Mouse (Mus musculus): Measurements from ENCODE around the gene Ubqln4. TPM values are rescaled to one million over a fixed set of nuclear protein-coding genes. Genes with fewer than 3 reads are reported as not detected.
A peak's percentile ranks its signal among the peaks of the same experiment; 100 is the strongest.

The Ubqln4 gene
- polyA plus RNA-seq, 1 experiment from 2014 or later: 47.8 TPM

DNA sequence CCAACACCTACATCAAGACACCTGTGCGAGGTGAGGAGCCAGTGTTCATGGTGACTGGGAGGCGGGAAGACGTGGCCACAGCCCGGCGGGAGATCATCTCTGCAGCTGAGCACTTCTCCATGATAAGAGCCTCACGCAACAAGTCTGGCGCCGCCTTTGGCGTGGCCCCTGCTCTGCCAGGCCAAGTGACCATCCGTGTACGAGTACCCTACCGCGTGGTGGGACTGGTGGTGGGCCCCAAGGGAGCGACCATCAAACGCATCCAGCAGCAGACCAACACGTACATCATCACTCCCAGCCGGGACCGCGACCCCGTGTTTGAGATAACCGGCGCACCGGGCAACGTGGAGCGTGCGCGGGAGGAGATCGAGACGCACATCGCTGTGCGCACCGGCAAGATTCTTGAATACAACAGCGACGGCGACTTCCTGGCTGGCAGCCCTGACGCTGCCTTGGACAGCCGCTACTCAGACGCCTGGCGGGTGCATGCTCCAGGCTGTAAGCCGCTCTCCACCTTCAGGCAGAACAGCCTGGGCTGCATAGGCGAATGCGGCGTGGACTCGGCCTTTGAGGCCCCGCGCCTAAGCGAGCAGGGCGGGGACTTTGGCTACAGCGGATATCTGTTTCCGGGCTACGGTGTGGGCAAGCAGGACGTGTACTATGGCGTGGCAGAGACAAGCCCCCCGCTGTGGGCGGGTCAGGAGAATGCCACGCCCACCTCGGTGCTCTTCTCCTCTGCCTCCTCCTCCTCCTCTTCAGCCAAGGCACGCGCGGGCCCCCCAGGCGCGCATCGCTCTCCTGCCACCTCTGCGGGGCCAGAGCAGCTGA lies 17.2 kb upstream of the Ubqln4 start:
- ATAC-seq (ENCODE audit: low FRiP score, low TSS enrichment) (no peak), DNase-seq (peak; percentile 74)
- Histone ChIP-seq H3K4me2 (ENCODE audit: low read length) (peak overlapping the region; percentile 98), H3K27me3 (ENCODE audit: control insufficient read depth, insufficient read depth, low read length) (no peaks in the 10 kb centered on the region), H3K36me3 (ENCODE audit: control insufficient read depth, insufficient read depth, low read length) (peaks cover 61% of the 10 kb centered on the region), H3K9me3 (ENCODE audit: control insufficient read depth, low read length) (no peaks in the 10 kb centered on the region), H3K4me3 (replicated peaks; ENCODE audit: low read depth, low read length) (peak overlapping the region; percentile 52), H3K4me1 (ENCODE audit: control insufficient read depth, insufficient read depth, low read length) (peaks cover 63% of the 10 kb centered on the region), H3K9ac (replicated peaks; ENCODE audit: low read length) (peak overlapping the region; percentile 98), H3K27ac (replicated peaks; ENCODE audit: low read depth, low read length) (peak overlapping the region; percentile 72)
- 3% methylated on average over 64 of the region's 64 CpGs for WGBS

GRCm38 (mm10) chr3:88537146-88537545 lies 16.4 kb upstream of the Ubqln4 start:
- Histone ChIP-seq H3K4me2 (ENCODE audit: low read length) (peak overlapping the region; percentile 98), H3K9ac (replicated peaks; ENCODE audit: low read length) (peak overlapping the region; percentile 98), H3K4me1 (ENCODE audit: control insufficient read depth, insufficient read depth, low read length) (peaks cover 70% of the 10 kb centered on the region), H3K9me3 (ENCODE audit: control insufficient read depth, low read length) (no peaks in the 10 kb centered on the region), H3K4me3 (replicated peaks; ENCODE audit: low read depth, low read length) (peak overlapping the region; percentile 52), H3K36me3 (ENCODE audit: control insufficient read depth, insufficient read depth, low read length) (peaks cover 65% of the 10 kb centered on the region), H3K27ac (replicated peaks; ENCODE audit: low read depth, low read length) (peak overlapping the region; percentile 72), H3K27me3 (ENCODE audit: control insufficient read depth, insufficient read depth, low read length) (no peaks in the 10 kb centered on the region)
- no peak for ATAC-seq (ENCODE audit: low FRiP score, low TSS enrichment)
- no peak for DNase-seq
- 50% methylated on average over 6 of the region's 6 CpGs for WGBS

DNA sequence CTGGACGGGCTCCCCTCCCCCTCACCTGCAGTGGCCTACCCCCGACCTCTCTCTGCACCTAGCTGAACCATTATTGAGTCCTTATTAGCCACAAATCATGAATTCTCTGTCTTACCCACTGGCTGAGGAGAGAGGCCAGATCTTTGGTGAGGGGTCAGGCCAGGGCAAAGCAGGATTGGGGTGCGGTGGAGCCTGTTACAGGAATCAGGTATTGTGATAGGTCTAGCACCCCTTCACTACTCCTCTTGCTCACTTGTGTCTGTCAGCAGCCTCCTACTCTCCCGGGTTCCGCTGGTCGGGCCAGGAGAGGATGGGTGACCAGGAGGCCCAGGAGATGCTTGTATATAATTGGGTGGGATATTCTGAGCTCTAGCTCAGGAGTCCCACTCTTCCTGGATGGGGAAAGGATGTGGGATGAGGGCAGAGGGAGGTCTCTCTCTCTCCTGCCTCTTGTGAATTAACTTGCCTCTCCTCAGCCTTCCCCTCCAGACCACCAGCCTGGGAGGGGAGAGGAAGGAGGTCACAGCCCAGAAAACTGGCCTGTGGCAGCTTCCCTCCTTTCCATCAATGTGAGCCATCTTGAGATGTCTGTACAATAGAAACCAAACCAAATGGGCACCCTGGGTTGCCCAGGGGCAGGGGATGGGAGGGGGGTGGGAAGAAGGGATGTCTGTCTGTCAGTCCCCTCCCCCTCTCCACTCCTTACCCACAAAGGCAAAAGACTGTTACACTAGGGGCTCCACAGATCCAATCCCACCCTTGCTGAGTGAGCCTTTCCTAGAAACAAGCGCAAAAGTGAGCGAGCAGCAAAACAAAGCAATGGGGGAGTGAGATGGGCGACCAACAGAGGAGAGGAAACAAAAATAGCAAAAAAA lies 15.1 kb upstream of the Ubqln4 start:
- no peaks in the 10 kb centered on the region for H3K27me3 ChIP-seq (ENCODE audit: control insufficient read depth, insufficient read depth, low read length)
- H3K4me1 ChIP-seq (ENCODE audit: control insufficient read depth, insufficient read depth, low read length): peaks cover 70% of the 10 kb centered on the region
- H3K4me3 ChIP-seq (replicated peaks; ENCODE audit: low read depth, low read length): peak overlapping the region; percentile 19
- ATAC-seq (ENCODE audit: low FRiP score, low TSS enrichment) (no peak), DNase-seq (peak; percentile 54)
- H3K36me3 ChIP-seq (ENCODE audit: control insufficient read depth, insufficient read depth, low read length): peaks cover 65% of the 10 kb centered on the region
- peak overlapping the region; percentile 23; the same call in 1 of the 2 replicates for H3K9ac ChIP-seq (replicated peaks; ENCODE audit: low read length)
- peak overlapping the region; percentile 42 for H3K4me2 ChIP-seq (ENCODE audit: low read length)
- 12% methylated on average over 9 of the region's 9 CpGs for WGBS
- H3K9me3 ChIP-seq (ENCODE audit: control insufficient read depth, low read length): no peaks in the 10 kb centered on the region
- H3K27ac ChIP-seq (replicated peaks; ENCODE audit: low read depth, low read length): peak overlapping the region; percentile 76

GRCm38 (mm10) chr3:88539397-88539796 lies 14.2 kb upstream of the Ubqln4 start:
- peaks cover 65% of the 10 kb centered on the region for H3K36me3 ChIP-seq (ENCODE audit: control insufficient read depth, insufficient read depth, low read length)
- no peak overlapping the region for H3K4me3 ChIP-seq (replicated peaks; ENCODE audit: low read depth, low read length)
- H3K4me2 ChIP-seq (ENCODE audit: low read length): peak overlapping the region; percentile 26
- peak overlapping the region; percentile 63 for H3K27ac ChIP-seq (replicated peaks; ENCODE audit: low read depth, low read length)
- no peak; the same call in 1 of the 2 replicates for ATAC-seq (ENCODE audit: low FRiP score, low TSS enrichment)
- H3K9ac ChIP-seq (replicated peaks; ENCODE audit: low read length): no peak overlapping the region
- DNase-seq: peak; percentile 82
- no peaks in the 10 kb centered on the region for H3K27me3 ChIP-seq (ENCODE audit: control insufficient read depth, insufficient read depth, low read length)
- H3K9me3 ChIP-seq (ENCODE audit: control insufficient read depth, low read length): no peaks in the 10 kb centered on the region
- under 1% methylated on average over 3 of the region's 3 CpGs for WGBS
- H3K4me1 ChIP-seq (ENCODE audit: control insufficient read depth, insufficient read depth, low read length): peaks cover 68% of the 10 kb centered on the region

DNA sequence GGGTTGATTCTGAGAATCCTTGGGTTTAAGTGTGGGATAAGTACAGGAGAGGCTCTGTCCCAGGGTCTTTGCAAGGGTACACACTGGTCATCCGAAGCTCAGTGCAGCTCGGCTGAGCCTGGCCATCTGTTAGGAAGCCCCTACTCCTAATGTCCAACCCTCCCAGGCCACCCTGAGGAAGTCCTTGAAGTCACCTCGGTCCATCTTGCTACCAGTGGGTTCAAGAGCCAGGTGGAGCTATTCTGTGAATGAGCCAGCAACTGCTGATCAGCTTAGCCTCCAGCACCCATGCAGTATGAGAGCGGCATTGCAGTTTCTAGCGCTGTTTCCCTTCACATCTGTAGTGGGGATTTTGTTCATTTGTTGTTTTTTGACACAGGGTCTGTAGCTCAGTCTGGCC lies 13.5 kb upstream of the Ubqln4 start:
- Histone ChIP-seq H3K4me1 (ENCODE audit: control insufficient read depth, insufficient read depth, low read length) (peaks cover 61% of the 10 kb centered on the region), H3K9me3 (ENCODE audit: control insufficient read depth, low read length) (no peaks in the 10 kb centered on the region), H3K9ac (replicated peaks; ENCODE audit: low read length) (0 out of 2 replicates have a peak overlapping the region, but pooled peaks have one; percentile 9), H3K4me3 (replicated peaks; ENCODE audit: low read depth, low read length) (no peak overlapping the region), H3K27me3 (ENCODE audit: control insufficient read depth, insufficient read depth, low read length) (no peaks in the 10 kb centered on the region), H3K27ac (replicated peaks; ENCODE audit: low read depth, low read length) (peak overlapping the region; percentile 58), H3K36me3 (ENCODE audit: control insufficient read depth, insufficient read depth, low read length) (peaks cover 62% of the 10 kb centered on the region), H3K4me2 (ENCODE audit: low read length) (peak overlapping the region; percentile 26)
- 43% methylated on average over 5 of the region's 5 CpGs for WGBS
- ATAC-seq (ENCODE audit: low FRiP score, low TSS enrichment) (no peak), DNase-seq (peak; percentile 45)

DNA sequence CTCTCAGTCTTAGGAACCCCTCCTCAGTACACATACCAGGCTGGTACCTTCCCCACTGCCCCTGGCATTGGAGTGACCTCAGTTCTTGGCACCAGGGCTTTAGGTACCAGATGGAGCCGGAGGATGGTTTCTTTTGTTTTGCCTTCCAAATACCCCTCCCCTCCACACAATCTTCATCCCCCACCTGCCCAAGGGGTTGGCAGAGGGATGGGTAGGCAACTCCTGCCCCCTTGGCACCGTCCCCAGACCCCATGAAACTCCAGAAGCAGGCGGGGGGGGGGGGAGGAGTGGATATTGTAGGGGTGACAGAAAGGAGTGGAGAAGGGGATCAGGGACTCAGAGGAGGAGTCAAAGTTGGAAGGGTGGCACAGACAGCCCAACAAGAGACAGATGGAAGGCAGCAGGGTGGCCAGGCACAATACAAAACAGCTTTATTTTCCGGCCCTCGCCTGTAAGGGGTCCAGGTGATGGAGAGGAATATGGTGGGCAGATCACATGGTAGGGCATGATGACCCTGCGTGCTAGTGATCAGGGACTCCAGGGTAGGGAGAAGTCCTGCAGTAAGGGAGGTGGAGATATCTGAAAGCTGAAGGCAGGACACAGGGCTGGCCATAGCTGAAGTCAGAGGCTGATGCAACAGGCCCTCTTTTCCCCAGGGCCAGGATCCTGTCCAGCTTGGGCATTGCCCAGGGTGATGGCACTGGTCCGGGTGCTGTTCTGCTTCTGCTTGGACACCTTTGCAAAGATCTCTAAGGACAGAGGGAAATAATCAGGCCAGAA lies 11.7 kb upstream of the Ubqln4 start:
- ATAC-seq (ENCODE audit: low FRiP score, low TSS enrichment) (peak; percentile 16; the same call in 1 of the 2 replicates), DNase-seq (peak; percentile 44)
- no peaks in the 10 kb centered on the region for H3K27me3 ChIP-seq (ENCODE audit: control insufficient read depth, insufficient read depth, low read length)
- peak overlapping the region; percentile 45; the same call in 1 of the 2 replicates for H3K27ac ChIP-seq (replicated peaks; ENCODE audit: low read depth, low read length)
- peaks cover 44% of the 10 kb centered on the region for H3K4me1 ChIP-seq (ENCODE audit: control insufficient read depth, insufficient read depth, low read length)
- H3K9me3 ChIP-seq (ENCODE audit: control insufficient read depth, low read length): no peaks in the 10 kb centered on the region
- H3K4me3 ChIP-seq (replicated peaks; ENCODE audit: low read depth, low read length): no peak overlapping the region
- peaks cover 44% of the 10 kb centered on the region for H3K36me3 ChIP-seq (ENCODE audit: control insufficient read depth, insufficient read depth, low read length)
- no peak overlapping the region for H3K4me2 ChIP-seq (ENCODE audit: low read length)
- no peak overlapping the region for H3K9ac ChIP-seq (replicated peaks; ENCODE audit: low read length)
- WGBS: 56% methylated on average over 7 of the region's 7 CpGs

DNA sequence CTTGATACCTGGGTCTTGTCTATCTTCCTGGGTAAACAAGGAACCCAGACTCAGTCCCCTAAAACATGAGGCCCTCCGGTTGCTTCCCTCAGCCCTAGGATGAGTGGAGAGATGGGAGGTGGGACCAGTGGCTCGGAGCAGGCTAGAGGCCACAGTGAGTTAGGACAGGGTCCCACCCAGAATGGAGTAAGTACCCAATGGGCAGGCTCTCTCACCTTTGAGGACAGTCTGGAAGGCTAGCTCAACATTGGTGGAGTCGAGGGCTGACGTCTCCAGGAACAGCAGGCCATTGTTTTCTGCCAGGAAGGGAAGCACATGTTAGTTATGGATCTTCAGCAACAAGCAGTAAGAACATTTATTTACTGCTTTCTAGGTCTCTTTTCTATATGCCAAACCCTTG lies 11.1 kb upstream of the Ubqln4 start:
- no peak for ATAC-seq (ENCODE audit: low FRiP score, low TSS enrichment)
- Histone ChIP-seq H3K27me3 (ENCODE audit: control insufficient read depth, insufficient read depth, low read length) (no peaks in the 10 kb centered on the region), H3K27ac (replicated peaks; ENCODE audit: low read depth, low read length) (peak overlapping the region; percentile 45; the same call in 1 of the 2 replicates), H3K4me2 (ENCODE audit: low read length) (no peak overlapping the region), H3K9ac (replicated peaks; ENCODE audit: low read length) (no peak overlapping the region), H3K9me3 (ENCODE audit: control insufficient read depth, low read length) (no peaks in the 10 kb centered on the region), H3K4me3 (replicated peaks; ENCODE audit: low read depth, low read length) (no peak overlapping the region), H3K4me1 (ENCODE audit: control insufficient read depth, insufficient read depth, low read length) (peaks cover 37% of the 10 kb centered on the region), H3K36me3 (ENCODE audit: control insufficient read depth, insufficient read depth, low read length) (peaks cover 38% of the 10 kb centered on the region)
- no peak for DNase-seq
- WGBS: 90% methylated on average over 4 of the region's 4 CpGs

DNA sequence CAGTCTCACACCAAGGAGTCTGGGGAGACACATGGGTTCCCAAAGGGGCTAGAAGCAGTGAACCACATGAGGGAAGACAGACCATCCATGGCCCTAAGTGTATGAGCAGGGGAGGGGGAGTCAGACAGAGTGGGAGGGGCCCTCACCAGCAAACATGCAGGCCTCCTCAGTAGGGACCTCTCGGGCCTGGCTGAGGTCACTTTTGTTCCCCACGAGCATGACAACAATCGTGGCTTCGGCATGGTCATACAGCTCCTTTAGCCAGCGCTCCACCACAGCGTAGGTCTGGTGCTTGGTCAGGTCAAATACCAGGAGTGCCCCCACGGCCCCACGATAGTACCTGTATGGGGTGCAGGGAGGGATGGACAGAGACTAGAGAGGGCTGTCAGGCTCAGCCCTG lies 10.4 kb upstream of the Ubqln4 start:
- no peaks in the 10 kb centered on the region for H3K9me3 ChIP-seq (ENCODE audit: control insufficient read depth, low read length)
- no peak for DNase-seq
- no peak overlapping the region for H3K27ac ChIP-seq (replicated peaks; ENCODE audit: low read depth, low read length)
- H3K4me2 ChIP-seq (ENCODE audit: low read length): no peak overlapping the region
- peaks cover 30% of the 10 kb centered on the region for H3K4me1 ChIP-seq (ENCODE audit: control insufficient read depth, insufficient read depth, low read length)
- H3K9ac ChIP-seq (replicated peaks; ENCODE audit: low read length): no peak overlapping the region
- WGBS: 81% methylated on average over 8 of the region's 8 CpGs
- no peak for ATAC-seq (ENCODE audit: low FRiP score, low TSS enrichment)
- peaks cover 31% of the 10 kb centered on the region for H3K36me3 ChIP-seq (ENCODE audit: control insufficient read depth, insufficient read depth, low read length)
- no peak overlapping the region for H3K4me3 ChIP-seq (replicated peaks; ENCODE audit: low read depth, low read length)
- H3K27me3 ChIP-seq (ENCODE audit: control insufficient read depth, insufficient read depth, low read length): no peaks in the 10 kb centered on the region
